Mouse (Mus musculus) regulatory T cell (primary cell): ENCODE results near the gene Tns3.

ENCODE experiments used
- in situ Hi-C: fragments of 300-600 bp; cut with MboI, MseI; formaldehyde crosslinking; loops from one replicate; pipeline ENCODE4 v1.15.1; 2025; ENCODE audit warnings: high pct_unique_total_duplicates

Gene Tns3

GRCm38 (mm10) chr11:8664393-8664743 lies at the start of gene Tns3:
Tns3 (minus strand) TSS chr11:8664535.
- in situ Hi-C loops: loop anchor here (25.0 kb wide), 1 partner anchor 473 kb away; no protein-coding TSS in a partner anchor

GRCm38 (mm10) chr11:8706246-8707041 lies 42.1 kb upstream of the Tns3 start:
- in situ Hi-C loops: no loop called here

GRCm38 (mm10) chr11:8705156-8705555 lies 40.8 kb upstream of the Tns3 start:
- in situ Hi-C loops: no loop called here

GRCm38 (mm10) chr11:8703876-8704275 lies 39.5 kb upstream of the Tns3 start:
- in situ Hi-C loops: no loop called here

GRCm38 (mm10) chr11:8702532-8702886 lies 38.2 kb upstream of the Tns3 start:
- in situ Hi-C loops: no loop called here

GRCm38 (mm10) chr11:8701845-8702531 lies 37.7 kb upstream of the Tns3 start:
- in situ Hi-C loops: no loop called here

GRCm38 (mm10) chr11:8701400-8701799 lies 37.1 kb upstream of the Tns3 start:
- in situ Hi-C loops: no loop called here

GRCm38 (mm10) chr11:8700641-8701221 lies 36.4 kb upstream of the Tns3 start:
- in situ Hi-C loops: no loop called here

- in situ Hi-C loops: no loop called here
Observed at GRCm38 (mm10) chr11:8699777-8700176, 35.4 kb upstream of the Tns3 start.

- in situ Hi-C loops: no loop called here
Observed at GRCm38 (mm10) chr11:8697670-8698069, 33.3 kb upstream of the Tns3 start.

GRCm38 (mm10) chr11:8694096-8694495 lies 29.8 kb upstream of the Tns3 start:
- in situ Hi-C loops: no loop called here

GRCm38 (mm10) chr11:8692536-8693471 lies 28.5 kb upstream of the Tns3 start:
- in situ Hi-C loops: no loop called here

GRCm38 (mm10) chr11:8692162-8692535 lies 27.8 kb upstream of the Tns3 start:
- in situ Hi-C loops: no loop called here

GRCm38 (mm10) chr11:8691605-8692004 lies 27.3 kb upstream of the Tns3 start:
- in situ Hi-C loops: no loop called here

- in situ Hi-C loops: no loop called here
Observed at GRCm38 (mm10) chr11:8690633-8691032, 26.3 kb upstream of the Tns3 start.

- in situ Hi-C loops: no loop called here
Observed at GRCm38 (mm10) chr11:8689515-8689914, 25.2 kb upstream of the Tns3 start.

GRCm38 (mm10) chr11:8688907-8689306 lies 24.6 kb upstream of the Tns3 start:
- in situ Hi-C loops: no loop called here

GRCm38 (mm10) chr11:8686501-8686900 lies 22.2 kb upstream of the Tns3 start:
- in situ Hi-C loops: no loop called here

- in situ Hi-C loops: no loop called here
Observed at GRCm38 (mm10) chr11:8686061-8686460, 21.7 kb upstream of the Tns3 start.

GRCm38 (mm10) chr11:8685195-8685594 lies 20.9 kb upstream of the Tns3 start:
- in situ Hi-C loops: no loop called here

GRCm38 (mm10) chr11:8684262-8684661 lies 19.9 kb upstream of the Tns3 start:
- in situ Hi-C loops: no loop called here

GRCm38 (mm10) chr11:8681356-8681755 lies 17.0 kb upstream of the Tns3 start:
- in situ Hi-C loops: no loop called here
